Mouse (Mus musculus) erythroblast, embryonic 14.5 days (primary cell): Measurements from ENCODE around the gene Tbc1d22a.

ENCODE experiments used
- GATA1 ChIP-seq: IDR thresholded peaks from 2 replicates; pipeline ENCODE4 v1.6.1; 2012; ENCODE audit warnings: low read length, inconsistent platforms, mixed read lengths
- TAL1 ChIP-seq: IDR thresholded peaks from 3 replicates; pipeline ENCODE4 v1.6.1; 2012; ENCODE audit warnings: low read length, inconsistent platforms, mixed read lengths

GRCm38 (mm10) chr15:86268526-86268925 is 54.3 kb downstream of the Tbc1d22a start:
- no peak for TF ChIP-seq GATA1
- no peak for TF ChIP-seq TAL1
